Mouse (Mus musculus): ENCODE data around the gene H2-M2. TPM values are rescaled to one million over a fixed set of nuclear protein-coding genes. Genes with fewer than 3 reads are reported as not detected.
"Not testable (repeated sequence)": the region's sequence is repeated elsewhere in the genome, so short reads cannot be mapped to it uniquely, and the experiment has no call there.

The H2-M2 gene
- not detected in 2 replicates for total RNA-seq (2017)

GRCm38 (mm10) chr17:37483452-37483851 is at the start of gene H2-M2:
H2-M2 (minus strand) TSS chr17:37483552.
- no peak for ATAC-seq (ENCODE audit: extremely low read depth, insufficient number of reproducible peaks, low FRiP score, poor library complexity, severe bottlenecking)

- ATAC-seq (ENCODE audit: extremely low read depth, insufficient number of reproducible peaks, low FRiP score, poor library complexity, severe bottlenecking): not testable (repeated sequence)
Measured at GRCm38 (mm10) chr17:37525427-37525826, 42.1 kb upstream of the H2-M2 start.

GRCm38 (mm10) chr17:37524612-37525011 is 41.3 kb upstream of the H2-M2 start:
- not testable (repeated sequence) for ATAC-seq (ENCODE audit: extremely low read depth, insufficient number of reproducible peaks, low FRiP score, poor library complexity, severe bottlenecking)

GRCm38 (mm10) chr17:37507730-37508129 is 24.4 kb upstream of the H2-M2 start, which contains the start of gene Olfr111:
Olfr111 (plus strand) TSS chr17:37508030.
- ATAC-seq (ENCODE audit: extremely low read depth, insufficient number of reproducible peaks, low FRiP score, poor library complexity, severe bottlenecking): no peak

- no peak for ATAC-seq (ENCODE audit: extremely low read depth, insufficient number of reproducible peaks, low FRiP score, poor library complexity, severe bottlenecking)
Measured at GRCm38 (mm10) chr17:37491930-37492518, 8.7 kb upstream of the H2-M2 start, which contains the start of gene Olfr110. Olfr110 (plus strand) TSS chr17:37492468.

GRCm38 (mm10) chr17:37458616-37459015 is 24.7 kb downstream of the H2-M2 start, which contains the start of gene Olfr109:
Olfr109 (plus strand) TSS chr17:37458916.
- ATAC-seq (ENCODE audit: extremely low read depth, insufficient number of reproducible peaks, low FRiP score, poor library complexity, severe bottlenecking): no peak

- ATAC-seq (ENCODE audit: extremely low read depth, insufficient number of reproducible peaks, low FRiP score, poor library complexity, severe bottlenecking): no peak
Measured at GRCm38 (mm10) chr17:37445180-37445579, 38.2 kb downstream of the H2-M2 start, which contains the start of gene Olfr108. Olfr108 (plus strand) TSS chr17:37445480.

Other genes starting within 250 kb of the H2-M2 start
- not detected in 2 replicates for gene Olfr97, start 246.2 kb downstream of the H2-M2 start, total RNA-seq (2017)
- gene Olfr98, start 219.8 kb downstream of the H2-M2 start, total RNA-seq (2017): 0.61 and 0.81 TPM in 2 replicates
- 78.4 and 81.0 TPM in 2 replicates for gene H2-M3, start 213.3 kb downstream of the H2-M2 start, total RNA-seq (2017)
- gene Olfr99, start 200.1 kb downstream of the H2-M2 start, total RNA-seq (2017): 0.61 and 1.9 TPM in 2 replicates
- gene Olfr101, start 179.2 kb downstream of the H2-M2 start, total RNA-seq (2017): not detected in 2 replicates
- gene Olfr102, start 166.5 kb downstream of the H2-M2 start, total RNA-seq (2017): not detected in 2 replicates
- gene Olfr103, start 143.9 kb downstream of the H2-M2 start, total RNA-seq (2017): not detected in 2 replicates
- not detected in 2 replicates for gene Olfr104-ps, start 124.0 kb downstream of the H2-M2 start, total RNA-seq (2017)
- not detected in 2 replicates for gene Olfr105-ps, start 104.5 kb downstream of the H2-M2 start, total RNA-seq (2017)
- gene Olfr106-ps, start 93.2 kb downstream of the H2-M2 start, total RNA-seq (2017): not detected in 2 replicates
- gene Olfr107, start 84.3 kb downstream of the H2-M2 start, total RNA-seq (2017): not detected in 2 replicates
- not detected in 2 replicates for gene Olfr108, start 38.1 kb downstream of the H2-M2 start, total RNA-seq (2017)
- 0.23 TPM in 1 of 2 replicates, not detected in the other for gene Olfr109, start 24.6 kb downstream of the H2-M2 start, total RNA-seq (2017)
- gene Olfr110, start 8.9 kb upstream of the H2-M2 start, total RNA-seq (2017): not detected in 2 replicates
- not detected in 2 replicates for gene Olfr111, start 24.5 kb upstream of the H2-M2 start, total RNA-seq (2017)
- gene Olfr112, start 85.9 kb upstream of the H2-M2 start, total RNA-seq (2017): not detected in 2 replicates
- not detected in 2 replicates for gene Olfr113, start 94.1 kb upstream of the H2-M2 start, total RNA-seq (2017)
- gene Olfr114, start 109.2 kb upstream of the H2-M2 start, total RNA-seq (2017): not detected in 2 replicates
- not detected in 2 replicates for gene Olfr115, start 143.6 kb upstream of the H2-M2 start, total RNA-seq (2017)
- gene Olfr116, start 143.6 kb upstream of the H2-M2 start, total RNA-seq (2017): not detected in 2 replicates
- not detected in 2 replicates for gene Olfr117, start 180.2 kb upstream of the H2-M2 start, total RNA-seq (2017)
- not detected in 2 replicates for gene Olfr118, start 183.4 kb upstream of the H2-M2 start, total RNA-seq (2017)
- not detected in 2 replicates for gene Olfr119, start 213.0 kb upstream of the H2-M2 start, total RNA-seq (2017)
- not detected in 2 replicates for gene Olfr120, start 238.3 kb upstream of the H2-M2 start, total RNA-seq (2017)

Data from neutrophil, adult 5-6 weeks (primary cell).